Mouse (Mus musculus) intestine, postnatal 0 days (tissue): ENCODE measurements around the gene Flrt2. TPM values are rescaled to one million over a fixed set of nuclear protein-coding genes. Genes with fewer than 3 reads are reported as not detected.

Experiments used
- ATAC-seq: fragments of 200-750 bp; cut with Nextera tagmentation; 2 replicates; pipeline ENCODE4 v1.8.0; 2017; ENCODE audit warnings: mild to moderate bottlenecking, moderate TSS enrichment, moderate library complexity
- H3K27ac ChIP-seq: fragments of 300-500 bp; sonication (generic); 2 replicates; pipeline ENCODE4 v1.5.1; 2014; ENCODE audit warnings: mild to moderate bottlenecking, low read depth, low read length, moderate library complexity
- H3K27me3 ChIP-seq: fragments of 300-500 bp; sonication (generic); replicated peaks from 2 replicates; pipeline ENCODE4 v1.6.1; 2014; ENCODE audit warnings: low read length, mixed read lengths; ENCODE audit not compliant: control insufficient read depth, insufficient read depth
- H3K36me3 ChIP-seq: fragments of 300-500 bp; sonication (generic); 2 replicates; pipeline ENCODE4 v1.6.1; 2014; ENCODE audit warnings: mild to moderate bottlenecking, moderate library complexity; ENCODE audit not compliant: control insufficient read depth, insufficient read depth
- H3K4me1 ChIP-seq: fragments of 300-500 bp; sonication (generic); replicated peaks from 2 replicates; pipeline ENCODE4 v1.6.1; 2014; ENCODE audit warnings: antibody characterized with exemption, low read length, mixed read lengths; ENCODE audit not compliant: control insufficient read depth, insufficient read depth
- H3K4me2 ChIP-seq: fragments of 300-500 bp; sonication (generic); replicated peaks from 2 replicates; pipeline ENCODE4 v1.6.1; 2014; ENCODE audit warnings: low read depth, mild to moderate bottlenecking, moderate library complexity
- H3K4me3 ChIP-seq: fragments of 300-500 bp; sonication (generic); 2 replicates; pipeline ENCODE4 v1.5.1; 2014; ENCODE audit warnings: low read depth, low read length
- H3K9ac ChIP-seq: fragments of 300-500 bp; sonication (generic); 2 replicates; pipeline ENCODE4 v1.6.1; 2014; ENCODE audit warnings: mild to moderate bottlenecking, low read depth, low read length
- H3K9me3 ChIP-seq: fragments of 300-500 bp; sonication (generic); 2 replicates; pipeline ENCODE4 v1.6.1; 2016; ENCODE audit warnings: mixed run types; ENCODE audit not compliant: control insufficient read depth
- CTCF ChIP-seq: sonication (generic); IDR thresholded peaks from 2 replicates; pipeline ENCODE4 v1.5.1; 2016; ENCODE audit warnings: low read depth, mild to moderate bottlenecking, control low read depth, antibody characterized with exemption, moderate library complexity
- WGBS: fragments of 180-500 bp; shearing (Covaris S2); extraction: QIAGEN DNeasy Blood & Tissue Kit; methylation state at CpG from one replicate; pipeline ENCODE4 v1.1.7; 2014; 5-methylcytosine and 5-hydroxymethylcytosine counted together
- polyA plus RNA-seq: library from polyadenylated mRNA; unstranded; fragments of >200 nt; fragmentation: Nextera tagmentation; extraction: Ambion mirVana; gene quantifications from 2 replicates; pipeline ENCODE4 v1.2.1, GENCODE M21; 2015

Flrt2 gene
- polyA plus RNA-seq, 1 experiment from 2014 or later, result 2.8 TPM

- 0 out of 2 replicates have a peak, but pooled peaks cover 5% of the 10 kb centered on the region for H3K4me1 ChIP-seq
- WGBS, result under 1% methylated on average over 68 of the region's 68 CpGs
These were observed 3.2 kb downstream of the Flrt2 start for GRCm38 (mm10) chr12:95694991-95695833.

GRCm38 (mm10) chr12:95695834-95696521 lies 4.0 kb downstream of the Flrt2 start:
- Histone ChIP-seq H3K9me3 (no peaks in the 10 kb centered on the region), H3K9ac (peak overlapping the region; percentile 45), H3K27me3 (peaks cover 44% of the 10 kb centered on the region), H3K4me2 (peak overlapping the region; percentile 94), H3K36me3 (no peaks in the 10 kb centered on the region), H3K4me3 (peak overlapping the region; percentile 71), H3K4me1 (0 out of 2 replicates have a peak, but pooled peaks cover 5% of the 10 kb centered on the region), H3K27ac (peak overlapping the region; percentile 21; the same call in 1 of the 2 replicates)
- WGBS, result 2% methylated on average over 25 of the region's 28 CpGs
- ATAC-seq, result 0 out of 2 replicates have a peak, but pooled peaks have one; percentile 10
- TF ChIP-seq CTCF, result no peak; the same call in 1 of the 2 replicates

More at GRCm38 (mm10) chr12:95694991-95695833, 3.2 kb downstream of the Flrt2 start:
- peak overlapping the region; percentile 45 for H3K9ac ChIP-seq
- no peaks in the 10 kb centered on the region for H3K9me3 ChIP-seq
- H3K27me3 ChIP-seq, result peaks cover 44% of the 10 kb centered on the region
- H3K27ac ChIP-seq, result peak overlapping the region; percentile 21; the same call in 1 of the 2 replicates
- peak; percentile 50 for ATAC-seq
- peak overlapping the region; percentile 94 for H3K4me2 ChIP-seq
- peak; percentile 55 for TF ChIP-seq CTCF
- H3K4me3 ChIP-seq, result peak overlapping the region; percentile 71
- H3K36me3 ChIP-seq, result no peaks in the 10 kb centered on the region

DNA sequence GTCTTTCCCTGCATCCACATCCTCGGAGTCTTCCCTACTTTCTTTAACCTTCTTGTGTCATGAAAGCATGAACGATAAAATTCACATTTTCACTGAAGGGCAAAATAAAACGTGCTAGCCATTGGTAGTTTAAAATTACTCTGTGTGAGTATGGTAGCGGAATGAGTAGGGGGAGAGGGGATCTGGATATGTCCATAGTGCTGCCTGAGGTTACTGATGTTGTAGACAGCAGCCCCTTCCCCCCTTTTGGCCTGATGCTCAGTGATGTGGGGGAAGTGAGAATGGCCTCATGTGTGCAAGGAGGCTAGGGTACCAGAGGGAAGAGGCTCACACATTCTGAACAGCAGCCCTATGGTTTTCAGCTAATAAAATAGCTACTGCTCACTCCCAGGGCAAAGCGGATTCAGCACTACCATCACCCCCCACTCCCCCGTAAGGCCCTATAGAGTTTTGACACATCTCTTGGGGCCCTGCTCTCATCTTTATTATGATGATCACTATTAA lies 4.5 kb downstream of the Flrt2 start:
- no peak overlapping the region for H3K27ac ChIP-seq

DNA sequence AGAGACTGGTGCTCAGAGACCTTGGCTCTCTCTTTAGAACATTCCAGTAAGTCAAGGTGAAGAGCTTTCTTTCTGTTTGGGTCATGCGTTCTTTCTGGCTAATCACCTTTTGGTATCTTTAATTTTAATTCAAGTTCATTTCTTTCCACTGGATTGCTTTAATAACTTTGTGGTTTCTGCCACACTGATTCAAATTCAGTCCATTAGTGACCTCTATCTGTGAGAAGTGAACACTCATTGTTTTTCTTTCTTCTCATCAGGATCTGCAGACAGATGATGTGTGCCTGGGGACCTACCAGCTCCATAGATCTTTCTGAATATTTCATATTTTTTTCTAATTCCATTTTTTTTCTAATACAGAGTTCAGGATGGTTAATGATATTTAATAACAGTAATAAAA lies 6.5 kb downstream of the Flrt2 start:
- H3K9ac ChIP-seq, result no peak overlapping the region
- TF ChIP-seq CTCF, result peak; percentile 64
- H3K36me3 ChIP-seq, result no peaks in the 10 kb centered on the region
- no peak overlapping the region for H3K4me3 ChIP-seq
- no peak overlapping the region for H3K27ac ChIP-seq
- WGBS, result 56% methylated on average over 1 of the region's 1 CpGs
- ATAC-seq, result no peak
- H3K27me3 ChIP-seq, result peaks cover 23% of the 10 kb centered on the region; the same call in 1 of the 2 replicates
- 0 out of 2 replicates have a peak, but pooled peaks cover 5% of the 10 kb centered on the region for H3K4me1 ChIP-seq
- H3K4me2 ChIP-seq, result peak overlapping the region; percentile 94; the same call in 1 of the 2 replicates
- H3K9me3 ChIP-seq, result no peaks in the 10 kb centered on the region

More for the DNA sequence above, 4.5 kb downstream of the Flrt2 start:
- H3K27me3 ChIP-seq, result peaks cover 42% of the 10 kb centered on the region
- no peaks in the 10 kb centered on the region for H3K9me3 ChIP-seq
- H3K36me3 ChIP-seq, result no peaks in the 10 kb centered on the region
- H3K9ac ChIP-seq, result no peak overlapping the region
- TF ChIP-seq CTCF, result no peak
- no peak for ATAC-seq
- WGBS, result 26% methylated on average over 6 of the region's 6 CpGs
- 0 out of 2 replicates have a peak, but pooled peaks cover 5% of the 10 kb centered on the region for H3K4me1 ChIP-seq
- peak overlapping the region; percentile 94 for H3K4me2 ChIP-seq
- H3K4me3 ChIP-seq, result peak overlapping the region; percentile 71

DNA sequence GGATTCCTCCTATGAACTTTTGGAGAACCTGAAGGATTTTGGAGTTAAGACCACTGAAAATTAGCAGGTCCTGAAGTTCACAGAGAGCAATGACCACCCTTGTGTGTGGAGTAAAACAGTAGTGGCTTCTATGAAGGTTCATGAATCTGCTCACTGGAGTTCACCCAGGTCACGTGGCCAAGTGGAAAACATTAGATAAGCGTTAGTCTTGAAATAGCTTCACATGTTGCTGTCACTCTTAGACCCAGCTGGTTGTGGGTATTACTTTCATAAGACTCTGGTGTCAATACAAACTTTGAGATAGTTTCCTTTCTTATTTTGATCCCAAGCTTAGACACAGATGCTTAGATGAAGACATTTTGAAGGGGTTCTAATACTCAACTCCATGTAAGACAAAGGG lies 8.7 kb downstream of the Flrt2 start:
- TF ChIP-seq CTCF, result no peak
- Histone ChIP-seq H3K4me2 (no peak overlapping the region), H3K4me3 (no peak overlapping the region), H3K27me3 (peaks cover 7% of the 10 kb centered on the region; the same call in 1 of the 2 replicates), H3K4me1 (no peaks in the 10 kb centered on the region), H3K9ac (no peak overlapping the region), H3K36me3 (no peaks in the 10 kb centered on the region), H3K27ac (no peak overlapping the region), H3K9me3 (no peaks in the 10 kb centered on the region)
- 75% methylated on average over 2 of the region's 2 CpGs for WGBS
- no peak for ATAC-seq

DNA sequence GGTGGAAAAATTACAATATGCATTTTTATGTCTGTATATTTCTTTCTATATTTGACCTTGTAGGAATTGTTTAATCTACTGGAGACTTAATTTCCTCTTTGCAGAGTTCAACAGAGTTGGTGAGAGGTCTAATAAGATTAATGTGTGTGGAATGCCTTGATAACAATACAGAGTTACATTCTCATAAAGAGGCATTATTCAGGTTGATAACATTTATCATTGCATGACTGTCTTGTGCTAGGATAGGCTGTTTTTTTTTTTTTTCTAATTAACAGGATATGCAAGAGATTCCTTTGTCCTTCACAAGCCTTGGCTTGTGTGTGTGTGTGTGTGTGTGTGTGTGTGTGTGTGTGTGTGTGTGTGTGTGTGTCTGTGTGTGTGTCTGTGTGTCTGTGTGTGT lies 9.6 kb downstream of the Flrt2 start:
- no peaks in the 10 kb centered on the region for H3K36me3 ChIP-seq
- H3K27me3 ChIP-seq, result 0 out of 2 replicates have a peak, but pooled peaks cover 2% of the 10 kb centered on the region
- no peaks in the 10 kb centered on the region for H3K9me3 ChIP-seq
- no peak overlapping the region for H3K27ac ChIP-seq
- no peak for ATAC-seq
- no peaks in the 10 kb centered on the region for H3K4me1 ChIP-seq
- no peak for TF ChIP-seq CTCF
- H3K4me2 ChIP-seq, result no peak overlapping the region
- no peak overlapping the region for H3K4me3 ChIP-seq
- H3K9ac ChIP-seq, result no peak overlapping the region
